Mouse (Mus musculus) neural tube, embryonic 13.5 days (tissue): Measurements from ENCODE around the gene Taf5l. TPM values are rescaled to one million over a fixed set of nuclear protein-coding genes. Genes with fewer than 3 reads are reported as not detected.

Experiments
- ATAC-seq: fragments of 200-750 bp; cut with Nextera tagmentation; 2 replicates; pipeline ENCODE4 v1.8.0; 2017; ENCODE audit warnings: low read depth, mild to moderate bottlenecking, moderate TSS enrichment, moderate library complexity
- H3K27ac ChIP-seq: fragments of 300-500 bp; sonication (generic); replicated peaks from 2 replicates; pipeline ENCODE4 v1.5.1; 2015; ENCODE audit warnings: moderate library complexity, mild to moderate bottlenecking, inconsistent platforms
- H3K27me3 ChIP-seq: fragments of 300-500 bp; sonication (generic); 2 replicates; pipeline ENCODE4 v1.6.1; 2015; ENCODE audit warnings: mild to moderate bottlenecking, inconsistent platforms
- H3K36me3 ChIP-seq: fragments of 300-500 bp; sonication (generic); 2 replicates; pipeline ENCODE4 v1.6.1; 2015; ENCODE audit warnings: mild to moderate bottlenecking, inconsistent platforms
- H3K4me1 ChIP-seq: fragments of 300-500 bp; sonication (generic); replicated peaks from 2 replicates; pipeline ENCODE4 v1.6.1; 2015; ENCODE audit warnings: inconsistent platforms
- H3K4me2 ChIP-seq: fragments of 300-500 bp; sonication (generic); 2 replicates; pipeline ENCODE4 v1.6.1; 2015; ENCODE audit warnings: inconsistent platforms, mild to moderate bottlenecking, moderate library complexity
- H3K4me3 ChIP-seq: fragments of 300-500 bp; sonication (generic); 2 replicates; pipeline ENCODE4 v1.5.1; 2015; ENCODE audit warnings: mild to moderate bottlenecking, inconsistent platforms
- H3K9ac ChIP-seq: fragments of 300-500 bp; sonication (generic); 2 replicates; pipeline ENCODE4 v1.6.1; 2015; ENCODE audit warnings: moderate library complexity, mild to moderate bottlenecking, inconsistent platforms
- H3K9me3 ChIP-seq: fragments of 300-500 bp; sonication (generic); 2 replicates; pipeline ENCODE4 v1.6.1; 2016; ENCODE audit warnings: inconsistent platforms
- WGBS: fragments of 180-500 bp; shearing (Covaris S2); methylation state at CpG from one replicate; pipeline ENCODE4 v1.1.7; 2015; 5-methylcytosine and 5-hydroxymethylcytosine counted together
- polyA plus RNA-seq: library from polyadenylated mRNA; unstranded; fragments of >200 nt; fragmentation: Nextera tagmentation; extraction: Ambion mirVana; gene quantifications from 2 replicates; pipeline ENCODE4 v1.2.1, GENCODE M21; 2015

The Taf5l gene
- polyA plus RNA-seq, 1 experiment from 2014 or later, result 24.1 TPM

GRCm38 (mm10) chr8:124007829-124008228 lies 13.4 kb downstream of the Taf5l start:
- 63% methylated on average over 6 of the region's 6 CpGs for WGBS
- no peaks in the 10 kb centered on the region for H3K9me3 ChIP-seq
- peaks cover 71% of the 10 kb centered on the region for H3K36me3 ChIP-seq
- H3K27ac ChIP-seq, result no peak overlapping the region
- no peak for ATAC-seq
- no peaks in the 10 kb centered on the region for H3K27me3 ChIP-seq
- H3K9ac ChIP-seq, result no peak overlapping the region
- H3K4me2 ChIP-seq, result no peak overlapping the region
- no peak overlapping the region for H3K4me3 ChIP-seq
- H3K4me1 ChIP-seq, result no peaks in the 10 kb centered on the region; the same call in 1 of the 2 replicates

GRCm38 (mm10) chr8:124002546-124003108 lies 18.6 kb downstream of the Taf5l start:
- no peak overlapping the region for H3K9ac ChIP-seq
- no peak overlapping the region for H3K4me2 ChIP-seq
- H3K4me3 ChIP-seq, result no peak overlapping the region
- no peak for ATAC-seq
- WGBS, result 95% methylated on average over 10 of the region's 10 CpGs
- no peaks in the 10 kb centered on the region for H3K27me3 ChIP-seq
- H3K27ac ChIP-seq, result no peak overlapping the region
- no peaks in the 10 kb centered on the region for H3K4me1 ChIP-seq
- peaks cover 92% of the 10 kb centered on the region for H3K36me3 ChIP-seq
- H3K9me3 ChIP-seq, result no peaks in the 10 kb centered on the region

DNA sequence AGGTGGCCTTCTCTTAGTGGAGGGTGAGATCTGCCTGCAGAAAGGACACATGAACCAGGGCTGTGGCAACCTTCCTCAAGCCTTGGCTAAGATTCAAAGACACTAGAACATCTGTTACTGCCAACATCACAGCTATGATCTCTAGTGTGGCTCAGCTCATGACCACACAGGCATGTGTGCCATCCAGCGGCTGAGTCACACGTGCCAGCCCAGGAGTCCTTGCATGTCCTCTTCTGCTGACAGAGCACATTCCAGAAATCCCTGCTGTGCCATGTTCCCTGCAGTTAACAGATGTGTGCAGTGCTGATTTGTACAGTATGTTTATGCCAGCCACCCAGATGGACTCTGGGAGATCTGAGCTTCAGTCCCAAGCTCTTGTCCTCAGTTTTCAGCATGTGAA lies 21.6 kb downstream of the Taf5l start:
- no peak overlapping the region for H3K27ac ChIP-seq
- H3K4me3 ChIP-seq, result no peak overlapping the region
- H3K36me3 ChIP-seq, result peaks cover 83% of the 10 kb centered on the region
- no peak for ATAC-seq
- no peaks in the 10 kb centered on the region for H3K9me3 ChIP-seq
- 79% methylated on average over 2 of the region's 2 CpGs for WGBS
- H3K4me1 ChIP-seq, result no peaks in the 10 kb centered on the region
- H3K27me3 ChIP-seq, result no peaks in the 10 kb centered on the region
- no peak overlapping the region for H3K4me2 ChIP-seq
- no peak overlapping the region for H3K9ac ChIP-seq

GRCm38 (mm10) chr8:123993997-123994396 lies 27.2 kb downstream of the Taf5l start:
- H3K4me1 ChIP-seq, result no peaks in the 10 kb centered on the region
- 97% methylated on average over 3 of the region's 3 CpGs for WGBS
- H3K4me3 ChIP-seq, result no peak overlapping the region
- no peaks in the 10 kb centered on the region for H3K9me3 ChIP-seq
- no peak overlapping the region for H3K4me2 ChIP-seq
- H3K27me3 ChIP-seq, result no peaks in the 10 kb centered on the region
- H3K9ac ChIP-seq, result no peak overlapping the region
- no peak for ATAC-seq
- no peak overlapping the region for H3K27ac ChIP-seq
- peaks cover 47% of the 10 kb centered on the region for H3K36me3 ChIP-seq

GRCm38 (mm10) chr8:123993597-123993996 lies 27.6 kb downstream of the Taf5l start:
- Histone ChIP-seq H3K27me3 (no peaks in the 10 kb centered on the region), H3K36me3 (peaks cover 43% of the 10 kb centered on the region), H3K9ac (no peak overlapping the region), H3K4me2 (no peak overlapping the region), H3K4me3 (no peak overlapping the region), H3K9me3 (no peaks in the 10 kb centered on the region), H3K4me1 (no peaks in the 10 kb centered on the region), H3K27ac (no peak overlapping the region)
- WGBS, result 94% methylated on average over 5 of the region's 5 CpGs
- ATAC-seq, result no peak

GRCm38 (mm10) chr8:123992587-123992986 lies 28.6 kb downstream of the Taf5l start:
- no peak for ATAC-seq
- Histone ChIP-seq H3K9ac (no peak overlapping the region), H3K4me2 (no peak overlapping the region), H3K27me3 (no peaks in the 10 kb centered on the region), H3K36me3 (peaks cover 36% of the 10 kb centered on the region), H3K9me3 (no peaks in the 10 kb centered on the region), H3K4me3 (no peak overlapping the region), H3K4me1 (no peaks in the 10 kb centered on the region), H3K27ac (no peak overlapping the region)
- 87% methylated on average over 8 of the region's 8 CpGs for WGBS

- H3K9me3 ChIP-seq, result no peaks in the 10 kb centered on the region
- no peak overlapping the region for H3K27ac ChIP-seq
- peaks cover 21% of the 10 kb centered on the region for H3K36me3 ChIP-seq
- H3K27me3 ChIP-seq, result no peaks in the 10 kb centered on the region
- 96% methylated on average over 13 of the region's 13 CpGs for WGBS
- H3K4me1 ChIP-seq, result no peaks in the 10 kb centered on the region
- H3K4me2 ChIP-seq, result no peak overlapping the region
- no peak overlapping the region for H3K4me3 ChIP-seq
- no peak overlapping the region for H3K9ac ChIP-seq
- ATAC-seq, result no peak
Measured at GRCm38 (mm10) chr8:123990277-123991049, 30.7 kb downstream of the Taf5l start.

DNA sequence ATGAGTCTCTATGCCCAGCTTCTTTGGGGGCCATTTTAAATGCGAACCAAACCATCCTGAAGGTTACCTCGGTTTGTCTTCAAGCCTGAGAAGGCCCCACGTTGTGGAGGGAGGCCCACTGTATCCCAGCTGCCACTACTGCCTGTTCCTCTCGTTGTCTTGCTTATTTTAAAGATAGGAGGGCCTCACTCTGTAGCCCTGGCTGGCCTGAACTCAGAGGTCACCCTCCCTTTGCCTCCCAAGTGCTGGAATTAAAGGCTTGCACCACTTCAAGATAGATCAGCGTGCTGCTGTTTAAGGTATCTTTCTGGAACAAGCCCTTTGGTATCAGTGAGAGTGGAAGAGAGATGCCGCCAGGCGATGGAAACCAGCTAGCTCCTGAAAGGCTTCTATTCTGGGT lies 32.1 kb downstream of the Taf5l start:
- Histone ChIP-seq H3K9me3 (no peaks in the 10 kb centered on the region), H3K27me3 (no peaks in the 10 kb centered on the region), H3K4me3 (no peak overlapping the region), H3K4me2 (no peak overlapping the region), H3K36me3 (0 out of 2 replicates have a peak, but pooled peaks cover 10% of the 10 kb centered on the region), H3K9ac (no peak overlapping the region), H3K4me1 (no peaks in the 10 kb centered on the region), H3K27ac (no peak overlapping the region)
- 82% methylated on average over 7 of the region's 7 CpGs for WGBS
- ATAC-seq, result no peak

GRCm38 (mm10) chr8:123988605-123989038 lies 32.6 kb downstream of the Taf5l start:
- Histone ChIP-seq H3K27ac (no peak overlapping the region), H3K36me3 (0 out of 2 replicates have a peak, but pooled peaks cover 4% of the 10 kb centered on the region)
- WGBS, result 82% methylated on average over 6 of the region's 6 CpGs

GRCm38 (mm10) chr8:123982826-123983400 lies 38.3 kb downstream of the Taf5l start, which contains the start of gene Abcb10:
Abcb10 (minus strand) TSS chr8:123983122.
- Histone ChIP-seq H3K4me1 (peaks cover 30% of the 10 kb centered on the region), H3K27me3 (no peaks in the 10 kb centered on the region), H3K27ac (peak within 1 kb of the TSS; percentile 82), H3K9me3 (no peaks in the 10 kb centered on the region), H3K4me3 (peak within 1 kb of the TSS; percentile 82), H3K4me2 (peak within 1 kb of the TSS; percentile 92), H3K36me3 (no peaks in the 10 kb centered on the region), H3K9ac (peak within 1 kb of the TSS; percentile 86)
- WGBS, result under 1% methylated on average over 55 of the region's 56 CpGs
- peak; percentile 92 for ATAC-seq

More at GRCm38 (mm10) chr8:123988605-123989038, 32.6 kb downstream of the Taf5l start:
- Histone ChIP-seq H3K4me1 (no peaks in the 10 kb centered on the region), H3K4me3 (no peak overlapping the region), H3K9me3 (no peaks in the 10 kb centered on the region), H3K27me3 (no peaks in the 10 kb centered on the region), H3K4me2 (no peak overlapping the region), H3K9ac (no peak overlapping the region)
- no peak for ATAC-seq

DNA sequence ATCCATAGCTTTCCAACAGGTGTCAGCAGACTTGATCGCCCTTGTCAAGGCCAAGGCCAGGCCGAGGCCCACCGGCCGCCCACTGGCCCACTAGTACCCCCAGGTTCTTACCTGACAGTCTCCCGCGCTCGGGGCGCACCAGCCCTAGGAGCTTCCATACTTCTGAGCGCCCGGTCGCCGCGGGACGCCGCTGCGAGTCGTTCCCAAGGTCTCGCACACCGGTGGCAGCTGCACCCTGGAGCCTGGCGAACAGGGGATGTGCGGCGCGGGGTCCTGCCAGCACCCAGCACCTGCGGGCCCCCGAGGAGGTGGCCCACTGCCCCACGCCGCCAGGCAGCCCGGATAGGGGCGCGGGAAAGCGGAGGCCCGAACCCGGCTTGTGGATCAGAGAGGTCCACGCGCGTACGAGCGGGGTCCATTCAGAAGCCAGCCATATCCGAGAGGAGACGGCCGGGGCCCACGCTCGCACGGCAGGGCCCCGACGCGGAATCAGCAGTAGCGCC lies 38.9 kb downstream of the Taf5l start:
- under 1% methylated on average over 48 of the region's 48 CpGs for WGBS
- peak overlapping the region; percentile 82 for H3K27ac ChIP-seq
- no peaks in the 10 kb centered on the region for H3K36me3 ChIP-seq
- H3K9me3 ChIP-seq, result no peaks in the 10 kb centered on the region
- H3K4me3 ChIP-seq, result peak overlapping the region; percentile 82
- ATAC-seq, result peak; percentile 60
- peak overlapping the region; percentile 92 for H3K4me2 ChIP-seq
- H3K4me1 ChIP-seq, result peaks cover 30% of the 10 kb centered on the region
- no peaks in the 10 kb centered on the region for H3K27me3 ChIP-seq
- peak overlapping the region; percentile 86 for H3K9ac ChIP-seq

DNA sequence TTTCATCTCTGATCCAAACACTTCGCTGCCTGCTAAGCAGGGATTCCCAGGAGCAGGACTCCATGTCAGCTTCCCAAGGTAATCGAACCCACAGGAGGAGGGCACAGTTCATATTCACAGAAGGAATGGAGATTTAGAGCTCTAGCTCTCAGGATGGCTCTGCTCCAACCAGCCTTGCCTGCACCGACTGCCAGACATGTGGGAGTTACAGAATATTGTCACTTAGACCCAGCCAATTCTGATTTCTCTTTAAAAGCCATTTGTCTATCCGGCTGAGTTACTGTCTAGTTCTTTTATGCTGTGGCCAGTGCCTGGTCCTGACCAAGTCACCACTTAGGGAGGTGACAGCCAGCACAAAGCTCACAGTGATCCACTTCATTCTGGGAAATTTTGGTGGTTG lies 39.5 kb downstream of the Taf5l start:
- peak overlapping the region; percentile 92 for H3K4me2 ChIP-seq
- H3K27ac ChIP-seq, result no peak overlapping the region
- no peaks in the 10 kb centered on the region for H3K9me3 ChIP-seq
- peak overlapping the region; percentile 58 for H3K9ac ChIP-seq
- H3K4me3 ChIP-seq, result peak overlapping the region; percentile 82
- 42% methylated on average over 4 of the region's 4 CpGs for WGBS
- no peaks in the 10 kb centered on the region for H3K36me3 ChIP-seq
- H3K4me1 ChIP-seq, result peaks cover 30% of the 10 kb centered on the region
- H3K27me3 ChIP-seq, result no peaks in the 10 kb centered on the region
- no peak for ATAC-seq
